Mouse (Mus musculus): Measurements from ENCODE around the gene Grid1.

Grid1 gene

GRCm38 (mm10) chr14:34819919-34820652 lies at the start of gene Grid1:
Gene Grid1 (plus strand): TSS chr14:34820108.
- peak; percentile 61 for DNase-seq (ENCODE audit: low spot score)

GRCm38 (mm10) chr14:34770467-34770866 lies 49.4 kb upstream of the Grid1 start:
- no peak for DNase-seq (ENCODE audit: low spot score)

- DNase-seq (ENCODE audit: low spot score): no peak
Measured at GRCm38 (mm10) chr14:34771601-34772000, 48.3 kb upstream of the Grid1 start.

- DNase-seq (ENCODE audit: low spot score): no peak
Measured at GRCm38 (mm10) chr14:34772132-34772531, 47.8 kb upstream of the Grid1 start.

- no peak for DNase-seq (ENCODE audit: low spot score)
Measured at GRCm38 (mm10) chr14:34773681-34774080, 46.2 kb upstream of the Grid1 start.

GRCm38 (mm10) chr14:34774231-34774630 lies 45.7 kb upstream of the Grid1 start:
- DNase-seq (ENCODE audit: low spot score): no peak

GRCm38 (mm10) chr14:34776719-34777385 lies 43.1 kb upstream of the Grid1 start:
- no peak for DNase-seq (ENCODE audit: low spot score)

- DNase-seq (ENCODE audit: low spot score): peak; percentile 86
Measured at GRCm38 (mm10) chr14:34777810-34778209, 42.1 kb upstream of the Grid1 start.

GRCm38 (mm10) chr14:34778760-34779159 lies 41.1 kb upstream of the Grid1 start:
- DNase-seq (ENCODE audit: low spot score): no peak

GRCm38 (mm10) chr14:34793406-34794037 lies 26.4 kb upstream of the Grid1 start:
- DNase-seq (ENCODE audit: low spot score): no peak

GRCm38 (mm10) chr14:34810763-34811489 lies 9.0 kb upstream of the Grid1 start:
- DNase-seq (ENCODE audit: low spot score): peak; percentile 94

- no peak for DNase-seq (ENCODE audit: low spot score)
Measured at GRCm38 (mm10) chr14:34811490-34811808, 8.5 kb upstream of the Grid1 start.

- DNase-seq (ENCODE audit: low spot score): peak; percentile 28
Measured at GRCm38 (mm10) chr14:34816301-34816700, 3.6 kb upstream of the Grid1 start.

GRCm38 (mm10) chr14:34818387-34818980 lies 1.4 kb upstream of the Grid1 start:
- peak; percentile 13 for DNase-seq (ENCODE audit: low spot score)

- peak; percentile 68 for DNase-seq (ENCODE audit: low spot score)
Measured at GRCm38 (mm10) chr14:34819121-34819918, 588 bp upstream of the Grid1 start.

- peak; percentile 53 for DNase-seq (ENCODE audit: low spot score)
Measured at GRCm38 (mm10) chr14:34820653-34821005, 721 bp downstream of the Grid1 start.

- DNase-seq (ENCODE audit: low spot score): peak; percentile 24
Measured at GRCm38 (mm10) chr14:34821131-34821790, 1.4 kb downstream of the Grid1 start.

GRCm38 (mm10) chr14:34823136-34823535 lies 3.2 kb downstream of the Grid1 start:
- peak; percentile 84 for DNase-seq (ENCODE audit: low spot score)

GRCm38 (mm10) chr14:34824186-34824585 lies 4.3 kb downstream of the Grid1 start:
- DNase-seq (ENCODE audit: low spot score): no peak

- no peak for DNase-seq (ENCODE audit: low spot score)
Measured at GRCm38 (mm10) chr14:34825902-34826301, 6.0 kb downstream of the Grid1 start.

GRCm38 (mm10) chr14:34829831-34830230 lies 9.9 kb downstream of the Grid1 start:
- DNase-seq (ENCODE audit: low spot score): no peak
